Mouse (Mus musculus): ENCODE results near the gene Olfr1263.

DNA sequence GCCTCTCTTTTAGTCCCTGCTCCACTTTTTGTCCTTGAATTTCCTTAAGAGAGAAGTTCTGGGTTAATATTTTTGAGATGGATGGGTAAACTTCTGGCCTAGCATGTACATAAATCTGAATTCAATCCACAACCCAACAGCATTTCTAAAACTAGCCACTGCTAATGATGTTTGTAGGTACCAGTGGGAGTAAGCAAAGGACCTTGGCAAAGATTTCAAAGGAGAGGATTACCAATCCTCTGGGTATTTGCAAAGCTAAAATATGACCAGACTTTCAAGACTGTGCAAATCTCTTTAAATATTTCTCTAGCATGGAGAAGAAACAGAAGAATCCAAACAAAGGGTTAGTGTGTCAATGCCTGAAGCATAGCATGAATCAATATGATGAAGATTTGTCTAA lies 12.1 kb upstream of the Olfr1263 start, which contains the start of gene Olfr1262:
- TF ChIP-seq POLR2A (IDR thresholded peaks at IDR 0.05; ENCODE audit: insufficient read depth, low read depth, low read length) = no peak
- no peak for TF ChIP-seq CTCF (IDR thresholded peaks at IDR 0.05; ENCODE audit: insufficient read depth, low read depth, low read length)

All from olfactory bulb, adult 2 months (tissue).